Mouse (Mus musculus) bone marrow macrophage, adult 2 months (primary cell): ENCODE results near the gene Kat6b.
"Not testable (repeated sequence)": the region's sequence is repeated elsewhere in the genome, so short reads cannot be mapped to it uniquely, and the experiment has no call there.

Experiments
- CTCF ChIP-seq: IDR thresholded peaks from 2 replicates; pipeline ENCODE4 v1.5.1; 2012; ENCODE audit warnings: low read depth, mild to moderate bottlenecking, low read length, moderate library complexity
- POLR2A ChIP-seq: IDR thresholded peaks from 2 replicates; pipeline ENCODE4 v1.6.1; 2012; ENCODE audit warnings: mild to moderate bottlenecking, low read depth, low read length, borderline replicate concordance

- not testable (repeated sequence) for TF ChIP-seq CTCF, POLR2A
Measured at GRCm38 (mm10) chr14:21488426-21489115, 7.3 kb downstream of the Kat6b start.
